Mouse (Mus musculus) myocyte (in vitro differentiated cells): Measurements from ENCODE around the gene Mrpl54. TPM values are rescaled to one million over a fixed set of nuclear protein-coding genes. Genes with fewer than 3 reads are reported as not detected.

Source experiments
- H3K27me3 ChIP-seq: one replicate; pipeline ENCODE4 v1.6.1; 2011; ENCODE audit not compliant: control insufficient read depth, insufficient read depth, insufficient read length
- H3K36me3 ChIP-seq: one replicate; pipeline ENCODE4 v1.6.1; 2011; ENCODE audit not compliant: control insufficient read depth, insufficient read depth
- H3K4me2 ChIP-seq: one replicate; pipeline ENCODE4 v1.6.1; 2011; ENCODE audit warnings: low read depth, control low read depth
- H3K4me3 ChIP-seq: one replicate; pipeline ENCODE4 v1.5.1; 2011; ENCODE audit warnings: mild to moderate bottlenecking, control low read depth, moderate library complexity
- H3K79me2 ChIP-seq: one replicate; pipeline ENCODE4 v1.6.1; 2011; ENCODE audit not compliant: control insufficient read depth, insufficient read depth
- H3ac ChIP-seq: one replicate; pipeline ENCODE4 v1.6.1; 2011; ENCODE audit not compliant: control insufficient read depth, insufficient read length
- CEBPB ChIP-seq: IDR thresholded peaks from 2 replicates; pipeline ENCODE4 v1.6.1; 2011; ENCODE audit warnings: mild to moderate bottlenecking, moderate library complexity; ENCODE audit not compliant: poor library complexity, insufficient read depth, severe bottlenecking
- E2F4 ChIP-seq: IDR thresholded peaks from one replicate; pipeline ENCODE4 v1.6.1; 2011; ENCODE audit warnings: mild to moderate bottlenecking, control low read depth, moderate library complexity; ENCODE audit not compliant: insufficient read depth
- MAX ChIP-seq: IDR thresholded peaks from one replicate; pipeline ENCODE4 v1.6.1; 2011; ENCODE audit warnings: low read depth, mild to moderate bottlenecking, control low read depth
- MYOD1 ChIP-seq, 3 experiments: IDR thresholded peaks; one replicate each; pipeline ENCODE4 v1.6.1; 2011; ENCODE audit warnings: control low read depth in 2 of 3, low read depth in 2 of 3, mild to moderate bottlenecking in 2 of 3, moderate library complexity in 1 of 3; ENCODE audit not compliant: insufficient read length in 2 of 3, control insufficient read depth in 1 of 3
- MYOG ChIP-seq, 3 experiments: IDR thresholded peaks; one replicate each; pipeline ENCODE4 v1.6.1; 2011; ENCODE audit warnings: control low read depth in 2 of 3, low read depth in 2 of 3, mild to moderate bottlenecking in 2 of 3; ENCODE audit not compliant: insufficient read length in 2 of 3, control insufficient read depth in 1 of 3, insufficient read depth in 1 of 3
- POLR2A ChIP-seq: IDR thresholded peaks from one replicate; pipeline ENCODE4 v1.6.1; 2011; ENCODE audit warnings: low read depth, mild to moderate bottlenecking, control low read depth, moderate library complexity; ENCODE audit not compliant: insufficient read length
- POLR2AphosphoS2 ChIP-seq: IDR thresholded peaks from one replicate; pipeline ENCODE4 v1.6.1; 2011; ENCODE audit warnings: low read depth, control low read depth; ENCODE audit not compliant: insufficient read length
- REST ChIP-seq: IDR thresholded peaks from one replicate; pipeline ENCODE4 v1.6.1; 2011; ENCODE audit warnings: mild to moderate bottlenecking, control low read depth, moderate library complexity; ENCODE audit not compliant: insufficient read depth, insufficient read length
- SRF ChIP-seq: IDR thresholded peaks from one replicate; pipeline ENCODE4 v1.6.1; 2011; ENCODE audit warnings: low read depth; ENCODE audit not compliant: control insufficient read depth, insufficient read length
- TCF12 ChIP-seq: IDR thresholded peaks from one replicate; pipeline ENCODE4 v1.6.1; 2011; ENCODE audit warnings: mild to moderate bottlenecking, control low read depth; ENCODE audit not compliant: poor library complexity, insufficient read depth, severe bottlenecking
- TCF3 ChIP-seq: IDR thresholded peaks from one replicate; pipeline ENCODE4 v1.6.1; 2011; ENCODE audit warnings: low read depth, control low read depth; ENCODE audit not compliant: insufficient read length
- USF1 ChIP-seq: IDR thresholded peaks from one replicate; pipeline ENCODE4 v1.6.1; 2011; ENCODE audit warnings: low read depth, mild to moderate bottlenecking, control low read depth, moderate library complexity
- polyA plus RNA-seq: library from polyadenylated mRNA; unstranded; fragments of >200 nt; fragmentation: generic; extraction: Trizol; gene quantifications from one replicate; pipeline ENCODE4 v1.2.1, GENCODE M21; 2012; ENCODE audit warnings: missing spikeins

The Mrpl54 gene
- polyA plus RNA-seq, 1 experiment, result 167 TPM

- H3ac ChIP-seq, result no peak within 1 kb of the TSS
- TF ChIP-seq USF1, result no peak
- TF ChIP-seq CEBPB, result no peak
- TF ChIP-seq POLR2AphosphoS2, result peak; percentile 54
- H3K79me2 ChIP-seq, result no peaks in the 10 kb centered on the region
- no peak within 1 kb of the TSS for H3K4me2 ChIP-seq
- H3K27me3 ChIP-seq, result peaks cover 18% of the 10 kb centered on the region
- no peaks in the 10 kb centered on the region for H3K36me3 ChIP-seq
- H3K4me3 ChIP-seq, result no peak within 1 kb of the TSS
Observed at GRCm38 (mm10) chr10:81252424-81253419, 14.0 kb downstream of the Mrpl54 start, which contains the start of gene Matk. Gene Matk (plus strand): TSS chr10:81252935.

GRCm38 (mm10) chr10:81249442-81249841, 17.3 kb downstream of the Mrpl54 start:
- H3K4me3 ChIP-seq, result no peak overlapping the region

GRCm38 (mm10) chr10:81247804-81248203, 18.9 kb downstream of the Mrpl54 start:
- Histone ChIP-seq H3K4me2 (no peak overlapping the region), H3K4me3 (no peak overlapping the region), H3K79me2 (no peaks in the 10 kb centered on the region), H3ac (no peak overlapping the region), H3K27me3 (peaks cover 33% of the 10 kb centered on the region), H3K36me3 (no peaks in the 10 kb centered on the region)
- TF ChIP-seq USF1 (no peak), MAX (no peak), MYOD1 (IDR thresholded peaks at IDR 0.05; ENCODE audit: control insufficient read depth in 1 of 3, insufficient read length in 2 of 3, low read depth in 2 of 3) (no peak), REST (no peak), E2F4 (no peak), CEBPB (no peak), POLR2A (no peak), POLR2AphosphoS2 (no peak), TCF3 (no peak), TCF12 (no peak), SRF (no peak), MYOG (IDR thresholded peaks at IDR 0.05; ENCODE audit: control insufficient read depth in 1 of 3, insufficient read depth in 1 of 3, insufficient read length in 2 of 3, low read depth in 2 of 3) (no peak)

More at GRCm38 (mm10) chr10:81249442-81249841, 17.3 kb downstream of the Mrpl54 start:
- H3K27me3 ChIP-seq, result peaks cover 17% of the 10 kb centered on the region
- H3K4me2 ChIP-seq, result no peak overlapping the region
- no peaks in the 10 kb centered on the region for H3K79me2 ChIP-seq
- H3ac ChIP-seq, result no peak overlapping the region
- no peaks in the 10 kb centered on the region for H3K36me3 ChIP-seq
- TF ChIP-seq MYOG (IDR thresholded peaks at IDR 0.05; ENCODE audit: control insufficient read depth in 1 of 3, insufficient read depth in 1 of 3, insufficient read length in 2 of 3, low read depth in 2 of 3) (peak in 1 of 3 experiments; percentile 72), POLR2A (no peak), MYOD1 (IDR thresholded peaks at IDR 0.05; ENCODE audit: control insufficient read depth in 1 of 3, insufficient read length in 2 of 3, low read depth in 2 of 3) (peak in 1 of 3 experiments; percentile 70), REST (no peak)

- H3K27me3 ChIP-seq, result peaks cover 34% of the 10 kb centered on the region
Observed at GRCm38 (mm10) chr10:81245166-81245565, 21.6 kb downstream of the Mrpl54 start.

GRCm38 (mm10) chr10:81244595-81244994, 22.1 kb downstream of the Mrpl54 start:
- Histone ChIP-seq H3K4me2 (no peak overlapping the region), H3K4me3 (no peak overlapping the region), H3K36me3 (no peaks in the 10 kb centered on the region), H3ac (no peak overlapping the region), H3K27me3 (peaks cover 34% of the 10 kb centered on the region), H3K79me2 (no peaks in the 10 kb centered on the region)
- TF ChIP-seq SRF, result no peak
- no peak for TF ChIP-seq REST
- no peak for TF ChIP-seq MAX
- no peak for TF ChIP-seq POLR2A
- TF ChIP-seq USF1, result no peak
- TF ChIP-seq MYOG (IDR thresholded peaks at IDR 0.05; ENCODE audit: control insufficient read depth in 1 of 3, insufficient read depth in 1 of 3, insufficient read length in 2 of 3, low read depth in 2 of 3), result no peak
- no peak for TF ChIP-seq CEBPB
- TF ChIP-seq E2F4, result no peak
- no peak for TF ChIP-seq TCF12
- no peak for TF ChIP-seq TCF3
- no peak for TF ChIP-seq POLR2AphosphoS2
- TF ChIP-seq MYOD1 (IDR thresholded peaks at IDR 0.05; ENCODE audit: control insufficient read depth in 1 of 3, insufficient read length in 2 of 3, low read depth in 2 of 3), result no peak

More at GRCm38 (mm10) chr10:81245166-81245565, 21.6 kb downstream of the Mrpl54 start:
- Histone ChIP-seq H3K36me3 (no peaks in the 10 kb centered on the region), H3ac (no peak overlapping the region), H3K4me3 (no peak overlapping the region), H3K79me2 (no peaks in the 10 kb centered on the region), H3K4me2 (no peak overlapping the region)
- TF ChIP-seq SRF (no peak), POLR2AphosphoS2 (peak; percentile 29), MYOD1 (IDR thresholded peaks at IDR 0.05; ENCODE audit: control insufficient read depth in 1 of 3, insufficient read length in 2 of 3, low read depth in 2 of 3) (no peak)
